Mouse (Mus musculus) myocyte (in vitro differentiated cells): ENCODE measurements around the gene Fuca2.

Source experiments
- E2F4 ChIP-seq: IDR thresholded peaks from one replicate; pipeline ENCODE4 v1.6.1; 2011; ENCODE audit warnings: mild to moderate bottlenecking, control low read depth, moderate library complexity; ENCODE audit not compliant: insufficient read depth
- MAX ChIP-seq: IDR thresholded peaks from one replicate; pipeline ENCODE4 v1.6.1; 2011; ENCODE audit warnings: low read depth, mild to moderate bottlenecking, control low read depth
- MYOD1 ChIP-seq, 3 experiments: IDR thresholded peaks; one replicate each; pipeline ENCODE4 v1.6.1; 2011; ENCODE audit warnings: control low read depth in 2 of 3, low read depth in 2 of 3, mild to moderate bottlenecking in 2 of 3, moderate library complexity in 1 of 3; ENCODE audit not compliant: insufficient read length in 2 of 3, control insufficient read depth in 1 of 3
- POLR2A ChIP-seq: IDR thresholded peaks from one replicate; pipeline ENCODE4 v1.6.1; 2011; ENCODE audit warnings: low read depth, mild to moderate bottlenecking, control low read depth, moderate library complexity; ENCODE audit not compliant: insufficient read length
- POLR2AphosphoS2 ChIP-seq: IDR thresholded peaks from one replicate; pipeline ENCODE4 v1.6.1; 2011; ENCODE audit warnings: low read depth, control low read depth; ENCODE audit not compliant: insufficient read length
- SRF ChIP-seq: IDR thresholded peaks from one replicate; pipeline ENCODE4 v1.6.1; 2011; ENCODE audit warnings: low read depth; ENCODE audit not compliant: control insufficient read depth, insufficient read length
- USF1 ChIP-seq: IDR thresholded peaks from one replicate; pipeline ENCODE4 v1.6.1; 2011; ENCODE audit warnings: low read depth, mild to moderate bottlenecking, control low read depth, moderate library complexity

DNA sequence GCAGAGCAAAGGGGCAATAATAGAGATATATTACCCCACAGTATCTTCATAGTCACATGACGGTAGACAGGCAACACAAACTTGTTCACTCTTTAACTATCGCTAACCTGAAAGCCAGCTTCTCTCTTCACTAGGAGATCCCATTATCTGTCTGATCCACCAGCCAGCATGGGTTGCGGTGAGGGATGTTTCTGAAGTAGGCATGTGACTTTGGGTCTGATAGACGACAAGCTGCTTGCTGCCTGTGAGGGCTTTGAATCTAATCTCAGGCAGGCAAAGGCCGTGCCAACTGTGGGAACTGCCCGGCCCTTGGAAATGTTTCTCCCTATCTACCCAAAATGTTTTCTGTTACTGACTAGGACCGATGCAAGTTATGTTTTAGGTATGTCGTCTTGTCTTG lies 3.0 kb downstream of the Fuca2 start:
- TF ChIP-seq POLR2A (no peak), USF1 (no peak), MAX (no peak), MYOD1 (IDR thresholded peaks at IDR 0.05; ENCODE audit: control insufficient read depth in 1 of 3, insufficient read length in 2 of 3, low read depth in 2 of 3) (no peak), E2F4 (no peak), POLR2AphosphoS2 (no peak), SRF (no peak)
